Mouse (Mus musculus): ENCODE data around the gene Rab10. TPM values are rescaled to one million over a fixed set of nuclear protein-coding genes. Genes with fewer than 3 reads are reported as not detected.
A peak's percentile ranks its signal among the peaks of the same experiment; 100 is the strongest.

The Rab10 gene
- polyA plus RNA-seq, 1 experiment: 156 TPM

DNA sequence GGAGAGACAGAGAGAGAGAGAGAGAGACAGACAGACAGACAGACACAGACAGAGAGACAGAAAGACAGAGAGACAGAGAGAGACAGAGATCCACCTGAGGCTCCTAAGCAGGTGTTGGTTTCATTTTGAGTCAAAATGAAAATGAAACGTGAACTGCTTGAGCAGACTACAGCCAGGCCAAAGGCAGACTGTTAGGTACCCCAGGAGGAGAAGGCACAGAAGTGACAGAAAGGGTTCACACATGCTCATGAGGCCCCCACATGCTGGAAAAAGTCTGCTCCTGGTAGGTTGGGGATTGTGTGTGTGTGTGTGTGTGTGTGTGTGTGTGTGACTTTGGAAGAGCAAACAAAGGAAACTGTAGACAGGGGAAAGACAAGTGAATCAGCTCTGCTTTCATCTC, 29.2 kb upstream of the Rab10 start:
- no peaks in the 10 kb centered on the region for H3K4me1 ChIP-seq (ENCODE audit: control insufficient read depth, insufficient read depth, low read length)
- H3K4me3 ChIP-seq (ENCODE audit: insufficient read depth, low read length): no peak overlapping the region
- TF ChIP-seq POLR2A (IDR thresholded peaks at IDR 0.05; ENCODE audit: low read depth, low read length): no peak
- TF ChIP-seq CTCF (IDR thresholded peaks at IDR 0.05; ENCODE audit: borderline replicate concordance, insufficient read depth, low read length): no peak
- H3K27ac ChIP-seq (ENCODE audit: insufficient read depth, low read length): no peak overlapping the region

DNA sequence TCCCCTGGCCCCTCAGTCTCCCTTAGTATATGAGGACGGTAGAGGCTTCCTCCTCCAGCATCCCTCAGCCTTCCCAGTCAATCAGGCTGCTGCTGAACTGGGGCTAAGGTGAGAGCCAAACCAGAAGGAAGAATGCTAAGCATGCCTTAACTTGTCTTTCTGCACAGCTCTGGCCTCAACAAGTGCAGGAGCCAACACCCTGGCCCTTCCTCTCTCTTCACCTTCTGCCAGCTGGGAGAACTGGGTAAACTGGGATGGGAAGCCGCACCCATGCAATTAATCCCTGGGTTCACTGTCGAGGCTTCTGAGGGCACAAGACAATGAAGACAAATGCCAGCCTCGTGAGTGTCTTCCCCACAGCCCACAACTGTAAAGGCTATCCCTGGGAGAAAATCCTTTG, 19.9 kb upstream of the Rab10 start:
- Histone ChIP-seq H3K4me1 (ENCODE audit: control insufficient read depth, insufficient read depth, low read length) (no peaks in the 10 kb centered on the region), H3K4me3 (ENCODE audit: insufficient read depth, low read length) (no peak overlapping the region), H3K27ac (ENCODE audit: insufficient read depth, low read length) (no peak overlapping the region)
- no peak for TF ChIP-seq POLR2A (IDR thresholded peaks at IDR 0.05; ENCODE audit: low read depth, low read length)
- TF ChIP-seq CTCF (IDR thresholded peaks at IDR 0.05; ENCODE audit: borderline replicate concordance, insufficient read depth, low read length): no peak

DNA sequence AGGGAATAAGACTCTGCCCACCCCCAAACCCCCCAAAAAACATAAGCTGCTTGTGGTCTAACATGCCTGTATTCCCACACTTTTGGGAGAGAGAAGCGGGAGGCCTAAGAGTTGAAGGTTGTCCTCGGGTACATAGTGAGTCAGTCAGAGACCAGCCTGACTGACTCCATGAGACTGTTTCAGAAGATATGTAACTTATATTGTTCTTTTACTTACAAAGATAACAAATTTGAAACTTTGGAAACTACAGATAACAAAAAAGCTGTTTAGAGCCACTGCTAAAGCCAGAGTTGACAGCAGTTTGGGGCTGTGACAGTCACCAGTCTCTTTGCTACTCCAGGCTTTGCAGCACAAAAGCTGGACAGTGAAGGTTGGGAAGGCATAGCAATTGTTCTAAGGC, 15.5 kb upstream of the Rab10 start:
- TF ChIP-seq POLR2A (IDR thresholded peaks at IDR 0.05; ENCODE audit: low read depth, low read length): no peak
- TF ChIP-seq CTCF (IDR thresholded peaks at IDR 0.05; ENCODE audit: borderline replicate concordance, insufficient read depth, low read length): no peak
- Histone ChIP-seq H3K4me1 (ENCODE audit: control insufficient read depth, insufficient read depth, low read length) (0 out of 2 replicates have a peak, but pooled peaks cover 4% of the 10 kb centered on the region), H3K27ac (ENCODE audit: insufficient read depth, low read length) (no peak overlapping the region), H3K4me3 (ENCODE audit: insufficient read depth, low read length) (no peak overlapping the region)

DNA sequence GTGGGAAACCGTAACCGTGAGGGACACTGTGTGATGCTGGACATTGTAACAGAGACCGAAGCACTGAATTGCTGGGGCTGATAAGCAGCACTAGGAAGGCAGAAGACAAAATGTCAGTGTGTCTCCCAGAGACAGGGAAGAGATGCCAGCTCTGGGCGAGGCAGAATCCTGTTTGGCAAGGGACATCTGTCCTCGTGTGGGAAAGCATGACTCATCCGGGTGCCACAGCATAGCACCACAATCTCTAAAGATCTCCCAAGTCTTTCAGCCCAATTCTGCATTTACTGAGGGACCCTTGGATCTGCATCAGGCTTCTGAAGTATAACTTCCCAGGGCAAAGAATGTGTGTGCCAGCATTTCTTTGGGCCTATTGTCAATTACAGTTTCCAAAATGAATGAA, 13.5 kb upstream of the Rab10 start:
- no peak overlapping the region for H3K27ac ChIP-seq (ENCODE audit: insufficient read depth, low read length)
- H3K4me3 ChIP-seq (ENCODE audit: insufficient read depth, low read length): no peak overlapping the region
- 0 out of 2 replicates have a peak, but pooled peaks cover 6% of the 10 kb centered on the region for H3K4me1 ChIP-seq (ENCODE audit: control insufficient read depth, insufficient read depth, low read length)
- no peak for TF ChIP-seq CTCF (IDR thresholded peaks at IDR 0.05; ENCODE audit: borderline replicate concordance, insufficient read depth, low read length)
- TF ChIP-seq POLR2A (IDR thresholded peaks at IDR 0.05; ENCODE audit: low read depth, low read length): no peak

DNA sequence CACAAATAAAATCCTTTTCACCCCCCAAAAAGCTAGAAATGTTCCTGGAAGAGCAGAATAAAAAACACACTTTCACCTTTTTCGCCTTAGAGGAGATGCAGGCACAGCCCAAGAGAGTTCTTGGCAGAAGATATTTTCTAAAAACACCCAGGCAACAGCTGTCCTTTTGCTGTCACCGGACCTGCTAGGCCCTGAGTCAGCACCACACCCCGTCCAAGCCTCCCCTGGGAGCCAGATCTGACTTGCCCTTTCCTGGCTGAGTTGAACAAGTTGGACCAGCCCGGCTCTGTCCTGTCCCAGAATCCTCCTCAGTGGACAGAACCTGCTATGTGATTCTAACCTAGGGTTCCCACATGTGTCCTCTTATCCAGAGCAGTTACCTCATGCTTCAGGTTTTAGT, 9.6 kb upstream of the Rab10 start:
- H3K4me3 ChIP-seq (ENCODE audit: insufficient read depth, low read length): no peak overlapping the region
- H3K27ac ChIP-seq (ENCODE audit: insufficient read depth, low read length): no peak overlapping the region
- H3K4me1 ChIP-seq (ENCODE audit: control insufficient read depth, insufficient read depth, low read length): 0 out of 2 replicates have a peak, but pooled peaks cover 6% of the 10 kb centered on the region
- no peak for TF ChIP-seq POLR2A (IDR thresholded peaks at IDR 0.05; ENCODE audit: low read depth, low read length)
- no peak for TF ChIP-seq CTCF (IDR thresholded peaks at IDR 0.05; ENCODE audit: borderline replicate concordance, insufficient read depth, low read length)

- TF ChIP-seq POLR2A (IDR thresholded peaks at IDR 0.05; ENCODE audit: low read depth, low read length) (no peak), CTCF (IDR thresholded peaks at IDR 0.05; ENCODE audit: borderline replicate concordance, insufficient read depth, low read length) (no peak)
Measured at GRCm38 (mm10) chr12:3316937-3317336, 7.2 kb upstream of the Rab10 start.

GRCm38 (mm10) chr12:3316083-3316482, 6.3 kb upstream of the Rab10 start:
- no peak for TF ChIP-seq POLR2A (IDR thresholded peaks at IDR 0.05; ENCODE audit: low read depth, low read length)
- no peak for TF ChIP-seq CTCF (IDR thresholded peaks at IDR 0.05; ENCODE audit: borderline replicate concordance, insufficient read depth, low read length)
- Histone ChIP-seq H3K4me3 (ENCODE audit: insufficient read depth, low read length) (no peak overlapping the region), H3K4me1 (ENCODE audit: control insufficient read depth, insufficient read depth, low read length) (0 out of 2 replicates have a peak, but pooled peaks cover 2% of the 10 kb centered on the region), H3K27ac (ENCODE audit: insufficient read depth, low read length) (no peak overlapping the region)

More at GRCm38 (mm10) chr12:3316937-3317336, 7.2 kb upstream of the Rab10 start:
- Histone ChIP-seq H3K4me3 (ENCODE audit: insufficient read depth, low read length) (no peak overlapping the region), H3K4me1 (ENCODE audit: control insufficient read depth, insufficient read depth, low read length) (0 out of 2 replicates have a peak, but pooled peaks cover 2% of the 10 kb centered on the region), H3K27ac (ENCODE audit: insufficient read depth, low read length) (no peak overlapping the region)

GRCm38 (mm10) chr12:3312886-3313285, 3.1 kb upstream of the Rab10 start:
- no peak overlapping the region for H3K27ac ChIP-seq (ENCODE audit: insufficient read depth, low read length)
- TF ChIP-seq CTCF (IDR thresholded peaks at IDR 0.05; ENCODE audit: borderline replicate concordance, insufficient read depth, low read length): no peak
- TF ChIP-seq POLR2A (IDR thresholded peaks at IDR 0.05; ENCODE audit: low read depth, low read length): no peak
- H3K4me3 ChIP-seq (ENCODE audit: insufficient read depth, low read length): no peak overlapping the region
- no peaks in the 10 kb centered on the region for H3K4me1 ChIP-seq (ENCODE audit: control insufficient read depth, insufficient read depth, low read length)

DNA sequence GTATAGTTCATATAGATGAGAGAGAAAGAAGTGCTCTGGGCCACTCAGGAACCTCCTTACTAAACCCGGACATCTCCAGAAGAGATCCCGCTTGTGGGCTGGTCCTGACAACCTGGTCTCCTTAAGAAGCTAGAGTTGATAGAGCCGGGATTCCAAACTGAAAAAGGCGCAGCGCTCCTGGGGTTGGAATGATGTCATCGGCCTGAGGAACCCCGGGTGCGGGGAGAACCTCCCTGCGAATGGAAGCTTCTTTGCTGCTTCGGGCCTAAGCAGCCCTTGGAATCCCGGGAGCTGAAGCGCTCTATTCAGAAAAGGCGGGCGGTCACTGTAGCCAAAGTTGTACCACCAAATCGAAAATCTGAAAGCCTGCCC, 538 bp upstream of the Rab10 start:
- H3K4me3 ChIP-seq (ENCODE audit: insufficient read depth, low read length): peak overlapping the region; percentile 34

GRCm38 (mm10) chr12:3308541-3309241, 1.1 kb downstream of the Rab10 start:
- Histone ChIP-seq H3K4me1 (ENCODE audit: control insufficient read depth, insufficient read depth, low read length) (peaks cover 5% of the 10 kb centered on the region), H3K4me3 (ENCODE audit: insufficient read depth, low read length) (peak overlapping the region; percentile 89), H3K27ac (ENCODE audit: insufficient read depth, low read length) (peak overlapping the region; percentile 94)
- TF ChIP-seq CTCF (IDR thresholded peaks at IDR 0.05; ENCODE audit: borderline replicate concordance, insufficient read depth, low read length) (no peak), POLR2A (IDR thresholded peaks at IDR 0.05; ENCODE audit: low read depth, low read length) (no peak)

More for the DNA sequence above, 538 bp upstream of the Rab10 start:
- TF ChIP-seq CTCF (IDR thresholded peaks at IDR 0.05; ENCODE audit: borderline replicate concordance, insufficient read depth, low read length) (no peak), POLR2A (IDR thresholded peaks at IDR 0.05; ENCODE audit: low read depth, low read length) (no peak)
- H3K4me1 ChIP-seq (ENCODE audit: control insufficient read depth, insufficient read depth, low read length): peaks cover 5% of the 10 kb centered on the region
- H3K27ac ChIP-seq (ENCODE audit: insufficient read depth, low read length): peak overlapping the region; percentile 80
